Mouse (Mus musculus): ENCODE data around the gene Wscd2. TPM values are rescaled to one million over a fixed set of nuclear protein-coding genes. Genes with fewer than 3 reads are reported as not detected.

The Wscd2 gene
- polyA plus RNA-seq, 1 experiment from 2014 or later, result 5.6 TPM

- Histone ChIP-seq H3K9me3 (no peaks in the 10 kb centered on the region), H3K4me2 (no peak overlapping the region), H3K4me1 (peaks cover 12% of the 10 kb centered on the region), H3K36me3 (no peaks in the 10 kb centered on the region), H3K27ac (no peak overlapping the region), H3K27me3 (peaks cover 39% of the 10 kb centered on the region), H3K4me3 (no peak overlapping the region), H3K9ac (no peak overlapping the region)
- ATAC-seq (ENCODE audit: borderline replicate concordance, extremely low read depth, low FRiP score, low TSS enrichment), result no peak
- 59% methylated on average over 6 of the region's 6 CpGs for WGBS
Observed at GRCm38 (mm10) chr5:113464731-113465130, 25.4 kb upstream of the Wscd2 start.

GRCm38 (mm10) chr5:113466536-113466935 lies 23.6 kb upstream of the Wscd2 start:
- Histone ChIP-seq H3K36me3 (no peaks in the 10 kb centered on the region), H3K9ac (no peak overlapping the region), H3K27me3 (peaks cover 23% of the 10 kb centered on the region), H3K4me2 (no peak overlapping the region), H3K4me3 (no peak overlapping the region), H3K27ac (no peak overlapping the region), H3K4me1 (peaks cover 12% of the 10 kb centered on the region), H3K9me3 (no peaks in the 10 kb centered on the region)
- WGBS, result 38% methylated on average over 6 of the region's 6 CpGs
- ATAC-seq (ENCODE audit: borderline replicate concordance, extremely low read depth, low FRiP score, low TSS enrichment), result no peak

DNA sequence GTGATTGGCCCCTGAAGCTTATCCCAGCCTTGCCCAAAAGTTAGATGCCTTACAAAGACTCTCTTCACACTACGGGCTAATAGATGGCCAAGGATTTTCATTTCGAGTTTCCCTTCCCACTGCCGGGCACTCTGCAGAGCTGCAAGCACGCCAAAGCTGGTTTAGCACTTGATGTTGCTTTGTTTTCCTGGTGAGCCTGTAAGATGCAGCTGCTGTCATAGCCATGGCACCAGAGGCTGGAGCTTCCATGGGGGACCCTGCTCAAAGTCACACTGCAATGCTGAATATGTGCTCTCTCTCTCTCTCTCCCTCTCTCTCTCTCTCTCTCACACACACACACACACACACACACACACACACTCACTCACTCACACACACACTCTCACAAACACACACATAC lies 23.1 kb upstream of the Wscd2 start:
- 32% methylated on average over 4 of the region's 4 CpGs for WGBS
- ATAC-seq (ENCODE audit: borderline replicate concordance, extremely low read depth, low FRiP score, low TSS enrichment), result no peak
- H3K9me3 ChIP-seq, result no peaks in the 10 kb centered on the region
- H3K4me1 ChIP-seq, result peaks cover 12% of the 10 kb centered on the region
- no peak overlapping the region for H3K27ac ChIP-seq
- no peak overlapping the region for H3K4me2 ChIP-seq
- H3K4me3 ChIP-seq, result no peak overlapping the region
- H3K27me3 ChIP-seq, result peaks cover 18% of the 10 kb centered on the region
- no peak overlapping the region for H3K9ac ChIP-seq
- no peaks in the 10 kb centered on the region for H3K36me3 ChIP-seq

GRCm38 (mm10) chr5:113467765-113468164 lies 22.4 kb upstream of the Wscd2 start:
- H3K36me3 ChIP-seq, result no peaks in the 10 kb centered on the region
- peaks cover 11% of the 10 kb centered on the region for H3K27me3 ChIP-seq
- H3K4me1 ChIP-seq, result peaks cover 12% of the 10 kb centered on the region
- ATAC-seq (ENCODE audit: borderline replicate concordance, extremely low read depth, low FRiP score, low TSS enrichment), result no peak
- no peak overlapping the region for H3K4me3 ChIP-seq
- H3K9ac ChIP-seq, result no peak overlapping the region
- no peak overlapping the region for H3K27ac ChIP-seq
- no peaks in the 10 kb centered on the region for H3K9me3 ChIP-seq
- 1% methylated on average over 8 of the region's 8 CpGs for WGBS
- peak overlapping the region; percentile 14; the same call in 1 of the 2 replicates for H3K4me2 ChIP-seq

GRCm38 (mm10) chr5:113468625-113469024 lies 21.5 kb upstream of the Wscd2 start:
- peaks cover 12% of the 10 kb centered on the region for H3K4me1 ChIP-seq
- no peaks in the 10 kb centered on the region for H3K9me3 ChIP-seq
- H3K9ac ChIP-seq, result no peak overlapping the region
- no peaks in the 10 kb centered on the region for H3K36me3 ChIP-seq
- peaks cover 3% of the 10 kb centered on the region; the same call in 1 of the 2 replicates for H3K27me3 ChIP-seq
- no peak overlapping the region for H3K4me2 ChIP-seq
- H3K4me3 ChIP-seq, result no peak overlapping the region
- no peak for ATAC-seq (ENCODE audit: borderline replicate concordance, extremely low read depth, low FRiP score, low TSS enrichment)
- H3K27ac ChIP-seq, result no peak overlapping the region
- WGBS, result 65% methylated on average over 5 of the region's 5 CpGs

DNA sequence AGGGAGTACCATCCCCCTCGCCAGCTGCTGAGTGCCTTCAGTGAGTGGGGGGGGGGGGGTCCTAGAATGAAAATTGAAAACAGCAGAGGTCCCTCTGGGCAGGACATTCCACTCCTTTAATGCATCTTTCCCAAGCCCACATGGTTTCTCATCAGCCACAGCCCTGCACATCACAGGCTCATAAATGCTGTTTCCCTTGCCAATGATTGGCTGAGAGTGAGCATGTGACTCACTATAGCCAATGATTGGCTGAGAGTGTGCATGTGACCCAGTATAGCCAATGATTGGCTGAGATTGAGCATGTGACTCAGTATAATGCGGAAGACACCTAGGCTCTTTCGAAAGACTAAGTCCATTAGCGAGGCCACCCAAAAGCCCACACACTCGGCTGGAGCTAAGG lies 20.9 kb upstream of the Wscd2 start:
- Histone ChIP-seq H3K27ac (no peak overlapping the region), H3K9me3 (no peaks in the 10 kb centered on the region), H3K36me3 (no peaks in the 10 kb centered on the region), H3K27me3 (no peaks in the 10 kb centered on the region), H3K4me2 (no peak overlapping the region), H3K4me1 (peaks cover 12% of the 10 kb centered on the region), H3K4me3 (no peak overlapping the region), H3K9ac (no peak overlapping the region)
- no peak for ATAC-seq (ENCODE audit: borderline replicate concordance, extremely low read depth, low FRiP score, low TSS enrichment)
- WGBS, result 88% methylated on average over 5 of the region's 5 CpGs

DNA sequence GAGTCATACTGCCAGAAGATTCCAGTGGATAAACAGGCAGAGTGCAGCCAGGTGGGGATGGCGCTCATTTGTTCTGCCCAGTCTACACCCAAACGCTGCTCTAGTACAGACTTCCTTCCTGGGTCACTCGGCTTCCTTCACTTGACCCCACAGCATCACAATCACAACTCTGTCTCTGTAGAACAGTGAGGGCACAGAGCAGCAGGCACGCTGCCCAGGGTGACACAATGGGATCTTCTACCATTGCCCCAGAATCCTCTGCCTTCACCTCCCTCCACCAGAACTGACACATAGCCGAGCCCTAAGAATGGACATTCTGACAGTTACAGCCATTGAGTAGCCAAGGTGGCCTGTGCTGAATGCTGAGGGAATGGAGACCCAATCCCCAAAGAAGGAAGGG lies 20.3 kb upstream of the Wscd2 start:
- Histone ChIP-seq H3K27me3 (no peaks in the 10 kb centered on the region), H3K4me2 (no peak overlapping the region), H3K9ac (no peak overlapping the region), H3K9me3 (no peaks in the 10 kb centered on the region), H3K27ac (no peak overlapping the region), H3K4me3 (no peak overlapping the region), H3K36me3 (no peaks in the 10 kb centered on the region), H3K4me1 (peaks cover 12% of the 10 kb centered on the region)
- WGBS, result 78% methylated on average over 5 of the region's 5 CpGs
- no peak for ATAC-seq (ENCODE audit: borderline replicate concordance, extremely low read depth, low FRiP score, low TSS enrichment)

DNA sequence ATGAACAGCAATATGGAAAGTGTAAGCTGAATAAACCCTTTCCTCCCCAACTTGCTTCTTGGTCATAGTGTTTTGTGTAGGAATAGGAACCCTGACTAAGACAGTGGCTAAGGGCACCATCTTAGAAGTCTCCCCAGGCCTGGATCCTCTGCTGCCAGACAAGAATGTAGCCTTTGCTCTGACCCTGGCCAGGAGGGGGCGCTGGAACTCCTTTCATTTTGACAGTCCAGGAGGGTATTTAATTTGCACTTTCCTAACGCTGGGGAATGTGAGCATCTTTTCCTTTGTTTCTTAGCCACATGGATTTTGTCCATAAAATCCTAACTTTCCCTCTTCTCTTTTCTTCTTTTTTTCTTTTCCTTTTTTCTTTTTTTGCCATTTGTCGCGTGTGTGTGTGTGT lies 18.7 kb upstream of the Wscd2 start:
- Histone ChIP-seq H3K4me2 (no peak overlapping the region), H3K27ac (no peak overlapping the region), H3K9me3 (no peaks in the 10 kb centered on the region), H3K4me1 (peaks cover 14% of the 10 kb centered on the region), H3K36me3 (no peaks in the 10 kb centered on the region), H3K4me3 (no peak overlapping the region), H3K9ac (no peak overlapping the region), H3K27me3 (no peaks in the 10 kb centered on the region)
- ATAC-seq (ENCODE audit: borderline replicate concordance, extremely low read depth, low FRiP score, low TSS enrichment), result no peak
- WGBS, result 50% methylated on average over 4 of the region's 4 CpGs

- H3K9me3 ChIP-seq, result no peaks in the 10 kb centered on the region
- no peak overlapping the region for H3K4me3 ChIP-seq
- H3K36me3 ChIP-seq, result no peaks in the 10 kb centered on the region
- ATAC-seq (ENCODE audit: borderline replicate concordance, extremely low read depth, low FRiP score, low TSS enrichment), result no peak
- no peak overlapping the region for H3K27ac ChIP-seq
- WGBS, result 57% methylated on average over 7 of the region's 7 CpGs
- H3K27me3 ChIP-seq, result no peaks in the 10 kb centered on the region
- peaks cover 18% of the 10 kb centered on the region for H3K4me1 ChIP-seq
- no peak overlapping the region for H3K4me2 ChIP-seq
- H3K9ac ChIP-seq, result no peak overlapping the region
Observed at GRCm38 (mm10) chr5:113472339-113472738, 17.8 kb upstream of the Wscd2 start.

DNA sequence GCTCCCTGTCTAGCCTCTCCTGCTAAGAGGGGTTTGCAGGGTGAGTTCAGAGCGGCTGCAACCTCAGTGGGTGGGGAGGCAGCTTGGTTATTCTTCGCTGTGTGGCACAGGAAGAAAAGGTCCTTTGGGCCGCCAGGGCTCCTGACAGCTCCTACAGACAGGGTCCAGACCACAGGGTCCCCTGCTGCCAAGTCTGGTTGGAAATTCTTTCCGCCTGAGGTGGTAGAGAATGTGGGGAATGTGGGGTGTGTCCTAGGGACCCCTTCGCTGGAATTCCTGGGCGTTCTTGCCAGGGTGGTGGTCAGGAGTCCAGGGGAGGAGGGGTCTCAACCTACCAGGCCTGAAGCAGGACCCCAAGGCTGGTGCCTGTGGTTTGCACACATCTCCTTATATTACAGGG lies 13.3 kb upstream of the Wscd2 start:
- H3K9me3 ChIP-seq, result no peaks in the 10 kb centered on the region
- peaks cover 5% of the 10 kb centered on the region; the same call in 1 of the 2 replicates for H3K4me1 ChIP-seq
- no peak overlapping the region for H3K4me3 ChIP-seq
- H3K4me2 ChIP-seq, result no peak overlapping the region
- H3K9ac ChIP-seq, result no peak overlapping the region
- no peaks in the 10 kb centered on the region for H3K27me3 ChIP-seq
- no peaks in the 10 kb centered on the region for H3K36me3 ChIP-seq
- 24% methylated on average over 6 of the region's 6 CpGs for WGBS
- no peak overlapping the region for H3K27ac ChIP-seq
- ATAC-seq (ENCODE audit: borderline replicate concordance, extremely low read depth, low FRiP score, low TSS enrichment), result no peak

GRCm38 (mm10) chr5:113479075-113479474 lies 11.1 kb upstream of the Wscd2 start:
- Histone ChIP-seq H3K27me3 (no peaks in the 10 kb centered on the region), H3K4me2 (no peak overlapping the region), H3K27ac (no peak overlapping the region), H3K9ac (no peak overlapping the region), H3K36me3 (no peaks in the 10 kb centered on the region), H3K9me3 (no peaks in the 10 kb centered on the region), H3K4me3 (no peak overlapping the region), H3K4me1 (peaks cover 5% of the 10 kb centered on the region; the same call in 1 of the 2 replicates)
- WGBS, result 85% methylated on average over 5 of the region's 5 CpGs
- no peak for ATAC-seq (ENCODE audit: borderline replicate concordance, extremely low read depth, low FRiP score, low TSS enrichment)

- Histone ChIP-seq H3K27me3 (no peaks in the 10 kb centered on the region), H3K4me3 (no peak overlapping the region), H3K9me3 (no peaks in the 10 kb centered on the region), H3K4me1 (peaks cover 5% of the 10 kb centered on the region; the same call in 1 of the 2 replicates), H3K4me2 (no peak overlapping the region), H3K27ac (no peak overlapping the region), H3K9ac (no peak overlapping the region), H3K36me3 (no peaks in the 10 kb centered on the region)
- WGBS, result 56% methylated on average over 5 of the region's 5 CpGs
- ATAC-seq (ENCODE audit: borderline replicate concordance, extremely low read depth, low FRiP score, low TSS enrichment), result no peak
Observed at GRCm38 (mm10) chr5:113480451-113480850, 9.7 kb upstream of the Wscd2 start.

- Histone ChIP-seq H3K4me3 (no peak overlapping the region), H3K27ac (no peak overlapping the region), H3K36me3 (no peaks in the 10 kb centered on the region), H3K9ac (no peak overlapping the region), H3K27me3 (peaks cover 19% of the 10 kb centered on the region), H3K4me1 (peaks cover 11% of the 10 kb centered on the region; the same call in 1 of the 2 replicates), H3K4me2 (no peak overlapping the region), H3K9me3 (no peaks in the 10 kb centered on the region)
- 56% methylated on average over 11 of the region's 11 CpGs for WGBS
- ATAC-seq (ENCODE audit: borderline replicate concordance, extremely low read depth, low FRiP score, low TSS enrichment), result no peak
Observed at GRCm38 (mm10) chr5:113485584-113486162, 4.5 kb upstream of the Wscd2 start.

Data from lung, embryonic 15.5 days (tissue).